Mouse (Mus musculus): ENCODE measurements around the gene Cox8c. TPM values are rescaled to one million over a fixed set of nuclear protein-coding genes. Genes with fewer than 3 reads are reported as not detected.

Gene Cox8c
- not detected in 2 replicates for polyA plus RNA-seq (2015; fragmentation: Nextera tagmentation; extraction: Ambion mirVana)

DNA sequence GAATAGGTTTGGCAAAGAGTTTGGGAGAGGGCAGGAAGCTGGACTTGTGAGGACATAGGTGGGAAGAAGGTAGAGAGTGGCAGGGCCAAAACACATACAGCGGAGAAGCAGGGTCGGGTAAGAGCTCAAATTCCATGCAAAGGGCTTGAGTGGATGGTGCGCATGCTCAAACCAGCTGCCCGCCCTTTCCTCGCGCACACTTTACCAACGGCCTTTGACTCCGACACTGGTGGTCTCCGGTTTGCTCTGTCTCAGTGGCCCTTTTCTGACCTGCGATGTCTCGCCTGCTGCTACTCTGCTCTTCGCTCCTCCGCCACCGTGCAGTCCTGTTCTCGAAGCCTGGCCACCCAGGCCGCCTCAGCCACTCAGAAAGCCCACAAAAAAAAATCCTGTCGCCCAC lies at the start of gene Cox8c:
Gene Cox8c, plus strand, starts transcription at position 226 of the 400 bp plus-strand sequence.
- 96% methylated on average over 17 of the region's 17 CpGs for WGBS
- H3K4me3 ChIP-seq: no peak within 1 kb of the TSS
- no peak for ATAC-seq (ENCODE audit: low FRiP score, low read depth)
- H3K9me3 ChIP-seq: no peaks in the 10 kb centered on the region
- H3K27ac ChIP-seq (replicated peaks): no peak within 1 kb of the TSS
- H3K9ac ChIP-seq: no peak within 1 kb of the TSS
- no peaks in the 10 kb centered on the region for H3K36me3 ChIP-seq
- H3K4me1 ChIP-seq (replicated peaks): no peaks in the 10 kb centered on the region
- H3K4me2 ChIP-seq: no peak within 1 kb of the TSS
- no peaks in the 10 kb centered on the region for H3K27me3 ChIP-seq

DNA sequence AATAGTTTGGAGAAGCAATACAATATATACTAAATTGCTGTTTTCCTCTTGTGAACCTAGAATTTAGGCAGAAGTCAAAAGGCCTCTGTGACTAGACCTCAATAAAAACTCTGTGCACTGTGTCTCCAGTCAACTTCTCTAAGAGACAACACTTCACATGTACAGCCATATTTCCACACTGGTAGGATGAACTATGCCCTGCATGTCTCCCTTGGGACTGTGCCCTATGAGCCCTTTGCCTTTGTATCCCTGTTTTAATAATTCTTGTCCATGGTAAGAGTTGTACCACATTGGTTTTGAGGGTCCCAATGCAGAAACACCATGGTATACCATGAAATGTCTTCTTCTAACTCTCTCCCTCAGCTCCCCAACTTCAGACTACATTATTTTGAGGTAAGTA lies 38.3 kb upstream of the Cox8c start:
- ATAC-seq (ENCODE audit: low FRiP score, low read depth): no peak
- no peak overlapping the region for H3K9ac ChIP-seq
- no peak overlapping the region for H3K4me2 ChIP-seq
- no peaks in the 10 kb centered on the region for H3K36me3 ChIP-seq
- no peak overlapping the region for H3K4me3 ChIP-seq
- H3K27ac ChIP-seq (replicated peaks): no peak overlapping the region
- peaks cover 16% of the 10 kb centered on the region; the same call in 1 of the 2 replicates for H3K4me1 ChIP-seq (replicated peaks)
- no peaks in the 10 kb centered on the region for H3K27me3 ChIP-seq
- no peaks in the 10 kb centered on the region for H3K9me3 ChIP-seq

GRCm38 (mm10) chr12:102869802-102870201 lies 29.3 kb upstream of the Cox8c start:
- no peak for ATAC-seq (ENCODE audit: low FRiP score, low read depth)
- Histone ChIP-seq H3K9me3 (no peaks in the 10 kb centered on the region), H3K27ac (replicated peaks) (no peak overlapping the region), H3K27me3 (no peaks in the 10 kb centered on the region), H3K4me1 (replicated peaks) (peaks cover 3% of the 10 kb centered on the region), H3K4me3 (no peak overlapping the region), H3K9ac (no peak overlapping the region), H3K36me3 (no peaks in the 10 kb centered on the region), H3K4me2 (no peak overlapping the region)
- WGBS: 98% methylated on average over 2 of the region's 2 CpGs

GRCm38 (mm10) chr12:102870527-102870926 lies 28.6 kb upstream of the Cox8c start:
- Histone ChIP-seq H3K4me3 (no peak overlapping the region), H3K36me3 (no peaks in the 10 kb centered on the region), H3K4me1 (replicated peaks) (peaks cover 9% of the 10 kb centered on the region), H3K9me3 (no peaks in the 10 kb centered on the region), H3K27me3 (no peaks in the 10 kb centered on the region), H3K9ac (no peak overlapping the region), H3K27ac (replicated peaks) (no peak overlapping the region), H3K4me2 (no peak overlapping the region)
- WGBS: 84% methylated on average over 1 of the region's 1 CpGs
- ATAC-seq (ENCODE audit: low FRiP score, low read depth): no peak

GRCm38 (mm10) chr12:102877301-102878030 lies 21.6 kb upstream of the Cox8c start:
- Histone ChIP-seq H3K9me3 (no peaks in the 10 kb centered on the region), H3K4me3 (peak overlapping the region; percentile 97), H3K4me2 (peak overlapping the region; percentile 78), H3K9ac (peak overlapping the region; percentile 89), H3K36me3 (no peaks in the 10 kb centered on the region), H3K27me3 (no peaks in the 10 kb centered on the region), H3K27ac (replicated peaks) (peak overlapping the region; percentile 98), H3K4me1 (replicated peaks) (peaks cover 28% of the 10 kb centered on the region)
- under 1% methylated on average over 43 of the region's 70 CpGs for WGBS
- peak; percentile 79 for ATAC-seq (ENCODE audit: low FRiP score, low read depth)

- Histone ChIP-seq H3K36me3 (no peaks in the 10 kb centered on the region), H3K4me2 (peak within 1 kb of the TSS; percentile 78), H3K27me3 (no peaks in the 10 kb centered on the region), H3K27ac (replicated peaks) (peak within 1 kb of the TSS; percentile 98), H3K4me3 (peak within 1 kb of the TSS; percentile 97), H3K4me1 (replicated peaks) (peaks cover 28% of the 10 kb centered on the region), H3K9me3 (no peaks in the 10 kb centered on the region), H3K9ac (peak within 1 kb of the TSS; percentile 89)
- under 1% methylated on average over 69 of the region's 95 CpGs for WGBS
- ATAC-seq (ENCODE audit: low FRiP score, low read depth): peak; percentile 97
These were observed 20.9 kb upstream of the Cox8c start, which contains the start of gene Btbd7 for GRCm38 (mm10) chr12:102878031-102878823. Gene Btbd7 (minus strand): TSS chr12:102878471.

GRCm38 (mm10) chr12:102878901-102879300 lies 20.2 kb upstream of the Cox8c start:
- Histone ChIP-seq H3K9me3 (no peaks in the 10 kb centered on the region), H3K9ac (peak overlapping the region; percentile 55; the same call in 1 of the 2 replicates), H3K4me2 (peak overlapping the region; percentile 61), H3K4me1 (replicated peaks) (peaks cover 28% of the 10 kb centered on the region), H3K36me3 (no peaks in the 10 kb centered on the region), H3K4me3 (peak overlapping the region; percentile 97), H3K27ac (replicated peaks) (peak overlapping the region; percentile 98), H3K27me3 (no peaks in the 10 kb centered on the region)
- WGBS: 36% methylated on average over 7 of the region's 7 CpGs
- no peak for ATAC-seq (ENCODE audit: low FRiP score, low read depth)

DNA sequence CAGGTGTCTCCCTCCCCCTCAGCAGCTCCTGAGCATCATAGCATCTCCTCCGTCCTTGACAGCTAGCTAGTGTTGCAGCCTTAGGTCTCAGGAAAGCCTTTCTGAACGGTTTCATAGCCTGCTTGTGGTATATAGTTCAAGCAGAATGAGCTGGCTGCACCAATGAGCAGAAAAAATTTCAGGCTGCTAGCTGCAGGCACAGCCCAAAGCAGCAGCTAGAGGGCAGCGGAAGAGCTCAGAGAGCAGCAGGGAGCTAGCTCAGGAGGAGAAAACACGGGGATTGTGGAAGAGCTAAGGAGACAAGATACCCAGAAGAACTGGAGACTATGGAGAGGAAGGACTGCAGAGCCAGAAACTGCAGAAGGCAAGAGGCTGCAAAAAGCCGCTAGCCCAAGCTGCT lies 13.4 kb upstream of the Cox8c start:
- peaks cover 7% of the 10 kb centered on the region; the same call in 1 of the 2 replicates for H3K4me1 ChIP-seq (replicated peaks)
- H3K4me2 ChIP-seq: no peak overlapping the region
- no peaks in the 10 kb centered on the region for H3K36me3 ChIP-seq
- no peak overlapping the region for H3K27ac ChIP-seq (replicated peaks)
- WGBS: 15% methylated on average over 5 of the region's 5 CpGs
- no peak overlapping the region for H3K4me3 ChIP-seq
- no peak overlapping the region for H3K9ac ChIP-seq
- H3K9me3 ChIP-seq: no peaks in the 10 kb centered on the region
- H3K27me3 ChIP-seq: no peaks in the 10 kb centered on the region
- peak; percentile 85 for ATAC-seq (ENCODE audit: low FRiP score, low read depth)

- Histone ChIP-seq H3K9ac (no peak overlapping the region), H3K4me2 (no peak overlapping the region), H3K36me3 (no peaks in the 10 kb centered on the region), H3K4me3 (no peak overlapping the region), H3K27ac (replicated peaks) (no peak overlapping the region), H3K4me1 (replicated peaks) (peaks cover 7% of the 10 kb centered on the region; the same call in 1 of the 2 replicates), H3K9me3 (no peaks in the 10 kb centered on the region), H3K27me3 (no peaks in the 10 kb centered on the region)
- ATAC-seq (ENCODE audit: low FRiP score, low read depth): no peak
- WGBS: 58% methylated on average over 10 of the region's 10 CpGs
These were observed 11.8 kb upstream of the Cox8c start for GRCm38 (mm10) chr12:102887366-102887765.

DNA sequence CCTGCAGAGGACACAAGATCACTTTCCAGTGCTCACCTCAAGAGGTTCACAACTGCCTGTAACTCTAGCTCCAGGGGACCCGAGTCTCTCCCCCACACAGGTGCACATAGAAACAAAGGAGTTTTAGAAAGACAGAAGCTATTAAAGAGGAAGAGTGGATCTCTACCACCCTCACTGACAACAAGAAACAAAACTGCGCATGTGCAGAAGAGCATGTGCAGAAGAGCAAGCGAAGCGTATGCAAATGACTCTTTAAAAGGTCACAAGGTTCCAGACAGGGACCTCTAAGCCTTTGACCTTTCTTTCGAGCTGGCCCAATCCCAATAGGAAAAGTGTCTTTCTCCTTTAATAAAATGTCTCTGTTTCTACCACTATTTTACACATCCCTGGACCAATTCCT lies 10.5 kb upstream of the Cox8c start:
- Histone ChIP-seq H3K27ac (replicated peaks) (no peak overlapping the region), H3K9ac (no peak overlapping the region), H3K36me3 (no peaks in the 10 kb centered on the region), H3K27me3 (no peaks in the 10 kb centered on the region), H3K4me1 (replicated peaks) (peaks cover 7% of the 10 kb centered on the region; the same call in 1 of the 2 replicates), H3K4me3 (no peak overlapping the region), H3K4me2 (no peak overlapping the region), H3K9me3 (no peaks in the 10 kb centered on the region)
- no peak for ATAC-seq (ENCODE audit: low FRiP score, low read depth)
- WGBS: 49% methylated on average over 5 of the region's 5 CpGs

DNA sequence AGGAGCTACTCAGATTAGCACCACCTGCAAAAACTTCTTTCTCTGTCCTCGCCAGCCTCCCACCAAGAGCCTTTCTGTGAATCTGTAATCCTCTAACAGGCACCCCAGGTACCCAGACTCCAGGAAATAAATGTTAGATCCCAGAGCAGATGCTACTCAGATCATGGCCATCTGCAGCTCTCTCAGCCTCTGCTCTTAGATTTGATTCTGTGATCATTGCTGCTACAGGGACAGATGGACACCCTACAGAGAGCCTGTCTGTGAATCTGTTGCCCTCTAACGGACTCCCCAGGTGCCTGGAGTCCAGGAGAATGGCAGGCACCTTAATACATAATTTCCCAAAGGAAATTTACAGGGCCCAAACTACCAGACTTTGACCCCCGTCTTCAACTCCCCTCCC lies 9.1 kb downstream of the Cox8c start:
- no peaks in the 10 kb centered on the region for H3K36me3 ChIP-seq
- H3K4me2 ChIP-seq: no peak overlapping the region
- no peak overlapping the region for H3K4me3 ChIP-seq
- no peak overlapping the region for H3K27ac ChIP-seq (replicated peaks)
- WGBS: 52% methylated on average over 3 of the region's 3 CpGs
- no peaks in the 10 kb centered on the region for H3K4me1 ChIP-seq (replicated peaks)
- no peaks in the 10 kb centered on the region for H3K9me3 ChIP-seq
- no peak overlapping the region for H3K9ac ChIP-seq
- no peaks in the 10 kb centered on the region for H3K27me3 ChIP-seq
- ATAC-seq (ENCODE audit: low FRiP score, low read depth): no peak

GRCm38 (mm10) chr12:102916073-102916472 lies 17.0 kb downstream of the Cox8c start:
- Histone ChIP-seq H3K4me3 (no peak overlapping the region), H3K4me1 (replicated peaks) (no peaks in the 10 kb centered on the region), H3K36me3 (no peaks in the 10 kb centered on the region), H3K27me3 (no peaks in the 10 kb centered on the region), H3K27ac (replicated peaks) (no peak overlapping the region), H3K9me3 (no peaks in the 10 kb centered on the region), H3K9ac (no peak overlapping the region), H3K4me2 (no peak overlapping the region)
- 100% methylated on average over 2 of the region's 2 CpGs for WGBS
- ATAC-seq (ENCODE audit: low FRiP score, low read depth): no peak

Data from hindbrain, embryonic 15.5 days (tissue).